Mouse (Mus musculus) ES-CJ7 (cell line): ENCODE measurements around the gene L3hypdh.

Source experiments
- DNase-seq: peaks from one replicate; pipeline ENCODE4 v3.0.0; 2011; ENCODE audit warnings: low read depth, low spot score

L3hypdh gene

DNA sequence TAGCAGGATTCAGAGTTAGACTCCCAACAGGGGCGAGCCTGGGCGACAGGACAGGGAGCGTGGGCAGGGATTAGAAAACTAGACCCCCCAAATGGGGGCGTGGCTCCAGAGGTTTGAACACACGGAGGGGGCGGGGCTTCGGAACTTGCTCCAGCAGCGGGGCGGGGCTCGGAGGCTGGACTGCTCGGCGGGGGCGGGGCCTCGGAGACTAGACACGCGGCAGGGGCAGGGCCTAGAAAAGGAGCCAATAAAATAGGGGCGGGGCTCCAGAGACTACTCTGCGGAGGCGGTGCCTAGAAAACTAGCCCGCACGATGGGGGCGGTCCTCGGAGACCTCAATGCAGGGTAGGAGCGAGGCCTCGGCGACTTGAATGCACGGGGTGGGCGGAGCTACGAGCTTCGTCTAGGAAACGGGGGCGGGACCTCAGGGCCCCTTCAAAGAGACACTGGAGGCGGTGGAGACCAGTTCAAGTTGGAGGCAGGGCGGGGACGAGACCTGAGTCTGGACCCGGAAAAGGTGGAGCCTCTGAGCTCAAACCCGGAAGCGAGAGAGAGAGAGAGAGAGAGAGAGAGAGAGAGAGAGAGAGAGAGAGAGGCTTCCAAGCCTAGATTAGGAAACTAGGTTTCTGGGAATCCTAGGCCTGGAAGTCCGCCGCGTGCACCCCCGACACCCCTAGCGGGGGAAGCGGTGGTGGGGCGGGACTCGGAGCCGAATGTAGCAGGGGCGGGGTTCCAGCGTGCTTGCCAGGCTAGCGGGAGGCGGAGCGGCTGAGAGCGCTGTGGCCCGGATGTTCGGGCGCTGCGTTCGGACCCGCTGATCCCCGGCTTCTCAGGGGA, at the start of gene L3hypdh, which contains the start of gene Jkamp:
Gene L3hypdh, minus strand, starts transcription at position 111 of the 837 bp plus-strand sequence.
Gene Jkamp, plus strand, starts transcription at position 261 of the 837 bp plus-strand sequence.
- peak; percentile 100 for DNase-seq

DNA sequence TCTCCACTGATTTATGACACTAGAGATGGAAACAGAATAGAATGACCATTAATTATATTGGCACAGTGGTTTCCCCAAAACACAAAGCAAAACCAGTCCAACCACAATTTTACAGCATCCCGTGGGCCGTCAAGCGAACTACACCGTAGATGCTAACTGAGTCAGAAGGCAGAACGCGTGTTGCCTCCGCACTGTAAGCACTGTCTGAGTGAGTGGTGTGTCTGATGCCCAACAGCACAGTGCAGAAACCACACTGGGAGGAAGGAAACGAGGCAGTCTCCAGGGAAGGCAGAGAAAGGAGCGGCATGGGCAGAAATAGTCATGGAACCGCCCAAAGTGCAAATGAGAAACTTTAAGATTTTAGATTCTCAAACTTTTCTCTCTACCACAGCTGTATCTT, 44.0 kb upstream of the L3hypdh start:
- no peak for DNase-seq

DNA sequence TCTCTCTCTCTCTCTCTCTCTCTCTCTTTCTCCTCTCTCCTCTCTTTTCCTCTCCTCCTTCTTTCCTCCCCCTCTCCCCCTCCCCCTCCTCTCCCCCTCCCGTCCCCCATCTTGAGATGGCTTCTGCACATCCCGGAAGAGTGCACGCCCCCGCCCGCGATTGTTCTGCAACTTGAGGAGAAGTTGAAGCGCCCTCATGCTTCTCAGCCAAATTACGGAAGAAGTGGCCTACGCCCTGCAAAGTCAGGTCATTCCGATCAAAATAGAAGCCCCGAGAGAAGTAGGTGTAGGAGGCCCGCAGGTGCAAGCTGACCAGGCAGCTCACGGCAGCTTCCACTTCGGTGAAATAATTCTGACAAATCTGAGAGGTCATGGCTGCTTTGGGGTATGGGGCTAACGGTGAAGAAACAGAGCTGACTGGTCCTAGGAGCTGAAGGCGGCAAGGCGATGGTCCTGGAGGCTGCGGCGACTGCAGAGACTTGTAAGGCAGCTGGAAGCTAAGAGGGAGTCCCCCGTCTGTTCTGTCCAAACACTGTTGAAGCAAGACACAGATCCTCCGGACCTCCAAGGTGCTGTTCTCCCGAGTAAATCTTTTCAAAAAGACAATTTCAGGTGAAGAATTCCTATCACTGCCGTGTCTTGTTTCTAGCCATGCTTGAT, 30.6 kb upstream of the L3hypdh start:
- DNase-seq = peak; percentile 84

DNA sequence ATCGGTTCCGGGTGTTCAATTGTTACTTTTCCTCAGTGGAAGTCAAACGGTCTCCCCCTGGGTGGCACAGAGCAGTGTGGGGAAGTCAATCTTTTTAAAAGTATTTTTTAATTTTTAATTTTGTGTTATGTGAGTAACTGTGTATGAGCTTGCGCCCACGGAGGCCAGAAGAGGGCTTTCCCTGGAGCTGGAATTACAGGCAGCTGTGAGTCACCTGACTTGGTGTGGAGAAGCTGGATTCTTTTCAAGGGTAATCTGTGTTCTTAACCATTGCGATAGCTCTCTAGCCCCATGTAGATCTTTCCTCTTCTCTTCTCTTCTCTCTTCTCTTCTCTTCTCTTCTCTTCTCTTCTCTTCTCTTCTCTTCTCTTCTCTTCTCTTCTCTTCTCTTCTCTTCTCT, 29.9 kb upstream of the L3hypdh start:
- no peak for DNase-seq

DNA sequence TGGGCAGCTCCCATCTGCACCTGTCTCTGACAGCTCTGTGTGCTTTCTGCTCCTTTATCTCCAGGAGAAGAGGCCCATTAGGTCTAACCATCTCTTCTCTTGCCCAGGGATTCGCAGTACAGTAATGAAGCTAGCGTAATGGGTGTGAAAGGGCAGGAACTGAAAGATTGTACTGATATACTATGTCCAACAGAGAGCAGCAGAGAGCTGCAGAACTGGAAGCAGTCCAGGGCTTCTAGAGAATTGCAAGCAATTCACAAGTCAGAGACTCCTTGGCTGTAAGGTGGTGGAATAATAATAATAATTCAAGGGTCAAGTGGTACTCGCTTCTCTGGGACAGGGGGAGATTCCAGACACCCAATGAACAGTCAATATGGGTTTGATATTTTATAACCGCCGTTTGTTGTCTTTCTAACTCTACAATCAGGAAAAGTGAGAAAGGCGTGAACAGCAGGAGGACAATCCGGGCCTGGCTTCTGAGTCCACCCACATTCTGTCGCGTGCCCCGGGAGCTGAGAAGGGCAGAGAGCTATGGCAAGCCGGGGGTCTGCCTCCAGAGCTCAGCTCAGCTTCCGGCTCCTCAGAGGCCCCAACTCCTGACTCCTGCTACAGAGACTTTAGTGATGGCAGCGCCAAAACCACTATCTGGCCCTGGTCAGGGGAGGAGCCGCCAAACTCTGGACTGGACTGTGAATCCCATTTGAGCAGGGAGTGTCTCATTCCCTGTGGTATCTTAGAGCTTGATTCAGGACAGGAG, 19.5 kb upstream of the L3hypdh start:
- peak; percentile 79 for DNase-seq

DNA sequence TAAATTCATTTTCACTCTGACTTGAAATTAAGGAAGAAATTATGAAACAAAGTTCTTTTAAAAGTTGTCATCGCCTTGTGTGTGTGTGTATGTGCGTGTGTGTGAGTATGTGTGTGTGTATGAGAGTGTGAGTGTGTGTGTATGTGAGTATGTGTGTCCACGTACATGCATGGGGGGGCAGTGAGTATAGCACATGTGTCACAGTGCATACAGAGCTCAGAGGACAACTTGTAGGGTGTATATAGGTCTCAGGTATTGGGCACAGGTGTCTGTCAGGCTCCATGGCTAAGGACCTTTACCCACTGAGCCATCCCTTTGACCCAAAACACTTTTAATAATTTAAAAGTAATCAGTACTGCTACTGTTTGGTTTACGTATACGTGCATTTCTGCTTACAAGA, 18.8 kb upstream of the L3hypdh start:
- no peak for DNase-seq

DNA sequence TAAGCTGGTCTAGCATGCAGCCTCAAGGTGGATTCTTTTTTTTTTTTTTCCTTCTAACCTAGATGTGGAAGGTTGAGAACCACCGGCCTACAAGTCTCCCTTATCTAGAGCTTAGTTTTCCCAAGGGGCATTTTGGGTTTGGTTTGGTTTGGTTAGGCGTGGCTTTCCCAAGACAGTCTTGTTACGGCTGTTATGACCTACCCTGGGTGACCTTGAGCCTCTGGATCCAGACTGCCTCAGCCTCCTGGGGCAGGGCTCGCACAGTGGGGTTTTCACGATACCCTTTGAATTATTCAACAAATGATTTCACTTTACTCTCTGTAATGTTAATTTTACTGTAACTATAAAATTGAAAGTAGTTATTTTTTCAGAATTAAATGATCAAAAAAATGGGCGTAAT, 17.5 kb upstream of the L3hypdh start:
- DNase-seq = peak; percentile 66

DNA sequence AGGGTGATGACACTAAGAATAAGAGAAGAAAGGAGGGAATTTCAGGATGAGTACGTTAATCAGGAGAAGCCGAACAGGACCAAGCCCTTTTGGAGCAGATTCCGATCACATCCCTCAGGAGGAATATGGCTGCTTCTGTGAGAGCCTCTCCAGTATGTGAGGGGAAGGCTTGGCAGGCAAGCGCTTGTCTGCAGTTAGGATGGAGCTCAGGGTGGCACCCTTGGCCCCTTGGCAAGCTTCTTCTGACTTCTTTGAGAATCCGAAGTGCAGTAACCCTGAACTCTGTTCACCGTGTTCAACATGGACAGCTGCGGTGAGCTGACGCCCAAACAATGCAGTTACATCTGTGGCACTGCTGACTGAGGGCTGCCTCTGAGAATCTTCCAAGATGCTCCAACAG, 11.7 kb upstream of the L3hypdh start:
- no peak for DNase-seq

DNA sequence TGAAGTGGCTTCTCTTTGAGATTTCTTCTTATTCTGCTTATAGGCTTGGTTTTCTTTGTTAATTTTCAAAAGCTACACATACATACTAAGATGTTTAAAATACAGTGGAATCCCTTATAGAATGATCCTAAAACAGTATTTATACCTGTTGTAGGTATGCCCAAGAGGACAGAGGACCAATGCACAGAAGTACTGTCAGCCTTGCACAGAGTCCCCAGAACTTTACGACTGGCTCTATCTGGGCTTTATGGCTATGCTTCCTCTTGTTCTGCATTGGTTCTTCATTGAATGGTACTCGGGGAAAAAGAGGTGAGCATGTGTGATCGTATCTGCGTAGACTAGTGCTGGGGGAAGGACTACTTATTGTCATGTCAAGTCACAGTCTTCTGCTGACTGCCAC, 4.6 kb upstream of the L3hypdh start:
- DNase-seq = no peak

DNA sequence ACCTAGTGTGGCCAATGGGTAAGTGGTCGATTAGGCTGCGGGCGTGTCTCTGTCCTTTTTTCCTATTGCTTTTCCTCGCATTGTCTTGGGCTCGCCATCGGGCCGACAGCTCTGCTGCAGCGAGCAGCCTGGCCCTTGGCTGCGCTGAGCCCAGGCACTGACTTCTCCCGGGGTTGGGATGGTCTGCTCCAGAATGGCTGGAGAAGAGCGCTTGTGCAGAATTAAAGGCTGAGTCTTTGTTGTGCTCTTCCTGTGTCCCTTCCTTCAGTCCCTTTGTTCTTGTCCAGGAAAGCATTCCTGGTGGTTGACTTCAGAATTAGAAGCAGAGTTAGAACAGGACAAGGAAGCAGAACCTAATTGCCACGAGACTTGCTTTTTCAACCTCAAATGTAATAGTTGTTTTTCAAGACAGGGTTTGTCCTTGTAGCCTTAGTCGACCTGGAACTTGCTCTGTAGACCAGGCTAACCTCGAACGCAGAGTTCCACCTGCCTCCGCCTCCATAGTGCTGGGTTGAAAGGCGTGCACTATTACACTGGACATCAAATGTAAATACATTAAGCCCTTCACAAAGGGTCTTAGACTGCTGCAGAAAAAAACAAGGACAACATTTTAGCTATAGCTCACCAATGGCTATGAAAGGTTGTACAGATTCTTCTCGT, 1.1 kb upstream of the L3hypdh start:
- no peak for DNase-seq

DNA sequence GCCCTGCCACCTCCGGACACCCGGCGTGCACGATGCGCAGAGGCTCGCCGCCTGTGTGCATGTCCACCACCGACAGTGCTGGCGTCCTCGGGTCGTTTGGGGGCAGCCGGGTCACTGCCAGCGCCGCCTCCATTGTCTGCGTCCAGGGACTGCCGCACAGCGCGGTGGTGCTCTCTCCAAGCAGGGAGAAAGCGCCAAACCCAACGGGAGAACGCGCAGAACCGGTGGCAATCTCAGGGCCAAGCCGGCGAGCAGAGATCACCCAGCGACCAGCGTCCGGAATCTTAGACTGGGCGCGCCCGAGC, 263 bp downstream of the L3hypdh start:
- DNase-seq = no peak

DNA sequence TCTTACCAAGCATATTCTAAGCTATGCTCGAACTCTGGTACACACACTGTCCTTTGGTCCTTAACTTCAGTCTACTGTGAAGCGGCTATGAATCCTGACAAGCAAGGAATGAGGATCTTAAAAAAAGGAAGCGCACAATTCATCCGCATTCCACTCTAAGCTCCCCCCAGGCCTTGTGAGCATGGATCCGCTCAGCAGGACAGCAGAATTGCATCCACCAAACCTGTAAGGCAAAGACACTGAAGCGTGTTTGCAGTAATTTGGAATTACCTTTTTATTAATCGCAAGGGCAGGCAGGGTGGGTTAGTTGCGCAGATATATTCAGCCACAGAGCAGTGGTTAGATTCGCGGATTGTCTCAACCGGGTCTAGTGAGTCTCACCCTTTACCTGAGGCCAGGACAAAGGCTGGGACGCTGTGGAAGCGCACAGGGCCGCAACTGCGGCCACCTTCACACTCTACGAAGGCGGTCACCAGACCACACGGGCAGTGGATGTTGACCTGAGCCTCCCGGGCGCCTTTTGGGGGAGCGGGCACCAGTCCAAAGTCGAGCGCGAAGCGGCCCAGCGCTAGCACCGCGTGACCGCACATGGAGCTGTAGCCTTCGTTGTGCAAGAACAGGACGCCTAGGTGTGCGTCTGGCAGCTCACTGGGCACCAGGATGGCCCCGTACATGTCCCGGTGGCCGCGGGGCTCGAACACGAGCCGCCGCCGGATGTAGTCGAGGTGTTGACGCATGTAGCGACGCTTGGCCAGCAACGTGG, 797 bp downstream of the L3hypdh start:
- DNase-seq = peak; percentile 23

DNA sequence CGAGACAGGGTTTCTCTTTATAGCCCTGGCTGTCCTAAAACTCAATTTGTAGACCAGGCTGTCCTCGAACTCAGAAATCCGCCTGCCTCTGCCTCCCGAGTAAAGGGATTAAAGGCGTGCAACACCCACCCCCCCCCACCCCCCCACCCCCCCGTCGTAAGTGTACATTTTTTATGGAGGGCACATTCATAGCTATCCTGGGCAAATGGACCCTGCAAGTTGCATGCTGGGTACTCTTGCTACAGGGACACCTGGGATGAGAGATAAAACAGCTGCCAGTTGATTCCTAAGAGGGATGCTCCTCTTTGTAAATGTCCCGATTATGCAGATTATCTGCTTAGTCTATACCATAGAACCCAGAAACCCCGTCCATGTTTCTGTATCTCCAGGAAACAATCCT, 2.0 kb downstream of the L3hypdh start:
- no peak for DNase-seq

DNA sequence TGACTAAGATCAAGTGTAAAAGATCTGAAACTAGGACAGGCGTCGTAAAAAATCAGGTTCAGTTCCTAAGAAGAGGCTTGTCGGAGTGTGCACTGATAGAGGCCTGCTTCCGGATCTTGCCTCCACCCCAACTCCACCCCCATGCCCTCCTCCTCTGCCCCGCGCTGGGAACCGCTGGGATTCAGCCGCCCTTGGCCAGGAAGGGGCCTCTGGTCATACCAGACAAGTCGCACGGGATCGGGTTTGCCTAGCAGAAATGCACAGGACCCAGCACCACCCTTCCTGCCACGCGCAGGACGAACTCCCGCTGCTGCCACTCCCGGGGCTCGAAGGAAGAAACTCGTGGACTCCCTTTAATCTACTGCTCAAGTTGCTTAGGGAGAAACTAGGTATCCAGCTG, 2.9 kb downstream of the L3hypdh start:
- DNase-seq = peak; percentile 65

DNA sequence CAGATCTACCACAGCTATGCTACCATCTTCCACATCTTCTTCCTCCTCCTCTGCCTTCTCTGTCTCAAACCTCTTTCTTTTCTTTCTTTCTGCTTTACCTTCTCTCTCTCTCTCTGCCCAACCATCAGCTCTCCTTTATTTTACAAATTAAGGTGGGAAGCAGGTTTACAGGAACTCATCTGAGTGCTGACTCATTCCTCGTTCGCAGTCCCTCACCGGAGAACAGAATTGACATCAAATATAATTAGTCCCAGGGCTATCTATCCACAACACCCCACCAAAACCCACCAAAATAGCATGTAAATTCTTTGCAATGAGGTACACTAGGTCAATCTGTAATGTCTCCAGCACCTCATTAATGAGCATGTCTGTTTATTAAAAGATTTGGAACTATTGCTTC, 3.3 kb downstream of the L3hypdh start:
- DNase-seq = peak; percentile 42

DNA sequence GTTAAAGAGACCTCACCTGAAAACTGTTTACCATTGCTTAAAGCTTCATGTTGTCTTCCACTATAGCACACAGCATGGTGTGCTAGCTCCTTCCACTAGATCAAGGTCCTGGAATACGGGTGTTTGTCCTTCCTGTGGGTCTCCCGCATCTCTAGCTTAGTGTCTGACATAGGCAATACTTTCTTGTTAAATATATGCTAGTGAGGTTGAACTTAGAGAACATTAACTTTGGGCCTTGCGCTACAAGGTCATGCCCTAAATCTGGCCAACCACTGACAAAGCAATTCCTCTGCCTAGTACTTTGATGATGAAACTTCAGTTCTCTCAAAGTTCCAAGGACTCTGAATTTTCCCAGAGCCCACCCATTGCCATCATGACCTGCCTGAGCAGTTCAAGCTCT, 7.0 kb downstream of the L3hypdh start:
- no peak for DNase-seq

DNA sequence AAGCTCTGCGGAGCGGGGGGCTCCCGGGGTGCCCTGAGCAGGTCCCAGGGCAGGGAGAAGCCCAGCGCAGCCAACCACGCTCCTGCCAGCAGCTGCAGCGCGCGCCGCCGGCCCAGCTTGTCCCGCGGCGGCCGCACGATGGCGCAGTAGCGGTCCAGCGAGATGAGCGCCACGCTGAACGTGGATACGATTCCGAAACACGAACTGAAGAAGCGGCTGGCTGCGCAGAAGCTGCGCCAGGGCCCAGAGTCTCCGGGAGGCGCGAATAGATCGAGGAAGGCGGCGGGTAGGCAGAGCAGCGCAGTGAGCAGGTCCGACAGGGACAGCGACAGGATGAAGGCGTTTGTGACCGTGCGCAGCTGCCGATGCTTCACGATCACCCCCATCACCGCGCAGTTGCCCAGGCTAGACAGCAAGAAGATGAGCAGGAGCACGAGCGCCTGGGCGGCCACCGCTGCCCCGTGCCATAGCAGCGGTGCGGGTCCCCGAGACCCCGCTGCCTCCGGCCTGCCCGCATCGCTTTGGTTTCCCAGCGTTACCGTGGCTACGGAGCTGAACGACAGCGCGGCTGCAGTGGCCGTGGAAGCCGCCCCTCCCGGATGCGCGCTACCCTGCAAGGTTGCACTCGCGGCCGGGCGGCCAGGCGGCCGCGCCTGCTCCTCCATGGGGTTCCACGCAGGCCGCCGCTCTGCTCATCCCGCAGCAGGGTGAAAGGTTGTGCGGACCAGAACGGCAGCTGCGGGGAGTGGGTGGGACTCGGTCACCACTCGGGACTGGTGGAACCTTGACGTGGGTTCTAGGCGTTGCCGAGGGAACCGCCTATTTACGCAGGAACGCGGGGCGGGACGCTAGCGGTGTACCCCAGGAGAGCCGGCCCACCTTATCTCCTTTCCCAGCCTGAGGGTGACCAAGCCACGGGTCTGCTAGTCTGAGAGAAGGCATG, 14.6 kb downstream of the L3hypdh start, which contains the start of gene Gpr135:
Gene Gpr135, minus strand, starts transcription at position 799 of the 943 bp plus-strand sequence.
- DNase-seq = peak; percentile 86

DNA sequence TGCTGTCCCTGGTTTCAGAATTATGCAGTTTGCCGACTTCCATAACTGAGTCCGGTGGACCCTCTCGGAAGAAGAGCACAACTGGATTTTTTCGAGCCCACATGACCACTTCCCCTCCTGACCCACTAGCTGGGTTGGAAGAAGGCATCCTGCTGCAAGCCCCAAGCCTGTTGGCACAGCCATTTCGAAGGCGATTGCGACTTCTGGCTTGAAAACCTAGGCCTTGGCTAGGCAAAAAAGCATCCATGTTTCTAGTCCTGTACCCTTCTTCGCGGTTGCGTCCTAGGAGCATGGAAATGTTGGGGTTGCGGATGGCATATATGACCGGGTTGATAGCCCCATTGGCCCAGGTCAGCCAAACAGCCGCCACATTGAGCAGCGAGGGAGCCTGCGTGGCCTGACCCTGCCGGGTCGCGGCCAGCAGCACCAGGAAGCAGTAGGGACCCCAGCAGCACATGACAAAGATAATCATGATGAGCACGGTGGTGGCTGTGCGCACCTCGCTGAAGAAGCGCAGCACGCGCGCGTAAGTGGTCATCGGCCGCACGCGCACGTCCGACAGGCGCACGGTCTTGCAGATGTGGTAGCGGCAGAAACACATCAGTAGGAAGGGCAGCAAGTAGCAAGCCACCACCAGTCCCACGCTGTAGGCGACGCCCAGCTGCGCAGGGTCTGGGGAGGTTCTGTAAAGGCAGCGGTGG, 15.5 kb downstream of the L3hypdh start:
- DNase-seq = no peak

DNA sequence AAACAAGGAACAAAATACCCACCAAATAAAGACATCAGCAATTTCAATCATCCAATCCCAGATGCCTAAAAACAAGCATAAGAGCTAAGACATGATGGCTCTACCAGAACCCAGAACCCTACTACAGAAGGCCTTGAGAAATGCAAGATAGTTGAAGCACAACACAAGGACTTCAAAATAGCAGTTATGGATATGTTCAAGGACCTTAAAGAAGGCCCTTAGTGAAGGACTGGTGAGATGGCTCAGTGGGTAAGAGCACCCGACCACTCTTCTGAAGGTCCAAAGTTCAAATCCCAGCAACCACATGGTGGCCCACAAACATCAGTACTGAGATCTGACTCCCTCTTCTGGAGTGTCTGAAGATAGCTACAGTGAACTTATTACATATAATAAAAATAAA, 27.5 kb downstream of the L3hypdh start:
- DNase-seq = no peak
